Mouse (Mus musculus) lung, adult 2 months (tissue): Measurements from ENCODE around the gene Tmem240.

ENCODE experiments used
- CTCF ChIP-seq: fragments of 200-500 bp; IDR thresholded peaks from 2 replicates; pipeline ENCODE4 v1.5.1; 2011; ENCODE audit warnings: mild to moderate bottlenecking, low read length, control low read depth; ENCODE audit not compliant: insufficient read depth
- POLR2A ChIP-seq: fragments of 200-500 bp; IDR thresholded peaks from 2 replicates; pipeline ENCODE4 v1.6.1; 2011; ENCODE audit warnings: low read depth, mild to moderate bottlenecking, control low read depth, low read length, borderline replicate concordance; ENCODE audit errors: extremely low read depth

DNA sequence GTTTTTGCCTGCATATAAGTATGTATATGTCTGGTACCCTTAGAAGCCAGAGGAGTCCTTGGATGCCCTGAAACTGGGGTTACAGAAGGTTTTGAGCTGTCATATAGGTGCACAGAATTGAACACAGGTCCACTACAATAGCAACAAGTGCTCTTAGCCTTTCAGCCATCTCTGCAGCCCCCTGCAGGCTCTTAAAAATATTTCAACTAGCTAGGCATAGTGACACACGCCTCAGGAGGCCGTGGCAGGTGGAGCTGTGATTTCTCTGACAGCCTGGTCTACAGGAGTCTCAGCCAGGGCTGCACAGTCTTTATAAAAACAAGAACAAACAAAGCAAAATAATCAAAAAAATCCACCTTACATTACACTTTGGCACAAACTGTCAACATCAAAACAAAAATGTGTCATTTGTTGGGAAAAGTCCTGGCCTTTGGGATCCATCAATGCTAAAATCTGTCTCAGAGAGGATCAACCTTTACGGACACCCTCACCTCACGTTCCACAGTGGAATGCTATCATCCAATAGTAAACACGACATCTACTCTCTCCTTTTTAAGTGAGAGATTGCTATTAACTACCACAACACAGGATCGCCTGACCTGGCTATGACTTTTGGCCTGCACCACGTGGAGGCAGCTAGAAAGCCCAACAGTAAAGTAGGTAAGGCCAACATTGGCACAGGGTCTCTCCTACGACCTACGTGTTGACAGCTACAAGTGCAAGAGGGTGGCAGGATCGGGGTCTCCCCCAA is 25.4 kb downstream of the Tmem240 start:
- no peak for TF ChIP-seq CTCF
- no peak for TF ChIP-seq POLR2A
